Mouse (Mus musculus): ENCODE measurements around the gene Sf3b4.

Sf3b4 gene

GRCm38 (mm10) chr3:96172197-96173178 lies at the start of gene Sf3b4:
TSS of gene Sf3b4 (plus strand) at chr3:96172332.
- peak; percentile 70 to 85 for DNase-seq (ENCODE audit: low spot score in 2 of 2)

DNA sequence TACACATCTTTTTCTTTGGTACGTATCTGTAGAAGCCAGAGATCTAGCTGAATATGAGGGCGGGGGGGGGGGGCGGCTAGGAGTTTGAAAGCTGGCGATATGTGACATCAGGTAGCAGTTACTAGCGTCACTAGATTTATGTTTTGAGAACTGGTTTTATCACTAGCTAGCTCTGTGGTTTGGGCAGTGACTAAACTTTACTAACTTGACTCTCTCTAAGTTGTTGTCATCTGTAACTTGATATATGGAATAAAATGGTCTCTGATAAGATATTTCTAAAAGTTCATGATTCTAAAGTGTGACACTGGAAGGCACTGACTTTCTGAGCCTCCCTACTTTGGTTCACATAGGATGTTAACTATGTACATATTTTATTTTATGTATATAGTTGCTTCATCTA lies 47.9 kb upstream of the Sf3b4 start:
- DNase-seq (ENCODE audit: low spot score in 2 of 2), result no peak

- no peak for DNase-seq (ENCODE audit: low spot score in 2 of 2)
These were observed 44.0 kb upstream of the Sf3b4 start for GRCm38 (mm10) chr3:96128128-96128527.

DNA sequence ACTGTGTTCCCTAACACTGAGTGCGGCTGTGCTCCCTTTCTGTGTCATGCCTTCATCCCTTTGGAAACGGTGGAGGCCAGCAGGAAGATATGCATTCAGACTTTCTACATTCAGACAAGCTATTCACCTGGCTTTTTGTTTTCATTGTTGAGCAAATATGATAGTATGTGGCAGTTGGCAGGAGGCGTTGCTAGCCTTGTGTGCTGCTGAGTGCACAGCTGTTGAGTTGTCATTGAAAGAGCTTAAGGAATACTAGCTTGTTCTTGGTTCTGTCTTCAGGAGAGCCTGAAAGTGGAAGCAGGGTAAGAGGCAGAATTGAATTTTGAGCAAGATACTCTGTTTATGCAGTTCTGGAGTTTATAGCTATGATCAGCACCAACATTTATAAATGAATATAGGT lies 39.7 kb upstream of the Sf3b4 start:
- DNase-seq (ENCODE audit: low spot score in 2 of 2), result no peak

DNA sequence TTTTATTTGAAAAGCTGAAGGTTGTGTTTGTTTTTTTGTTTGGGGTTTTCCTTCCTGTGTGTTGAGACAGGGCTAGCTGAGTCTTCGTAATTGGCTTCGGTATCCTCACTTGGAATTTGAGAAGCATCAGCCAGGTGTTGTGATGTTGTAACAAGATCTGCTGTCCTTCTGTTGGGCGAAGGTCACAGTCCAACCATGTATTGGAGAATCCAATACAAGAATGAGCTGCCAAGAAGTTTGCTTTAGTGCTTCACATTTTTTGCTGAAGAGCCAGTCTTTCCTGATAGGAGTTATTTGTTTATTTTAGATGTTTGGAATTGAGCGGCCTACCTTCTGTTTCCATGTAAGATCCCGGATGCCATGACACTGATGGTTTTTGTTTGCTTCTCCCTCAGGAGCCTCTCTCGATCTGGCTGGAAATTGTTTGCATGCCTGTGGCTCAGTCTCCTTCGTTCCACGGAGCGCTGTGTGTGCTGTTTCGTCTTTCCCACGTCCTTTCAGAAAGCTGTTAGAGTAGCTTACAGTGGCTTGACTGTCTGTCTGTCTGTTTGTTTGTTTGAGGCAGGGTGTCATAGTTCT lies 38.7 kb upstream of the Sf3b4 start:
- DNase-seq (ENCODE audit: low spot score in 2 of 2), result no peak

GRCm38 (mm10) chr3:96135011-96135410 lies 37.1 kb upstream of the Sf3b4 start:
- DNase-seq (ENCODE audit: low spot score in 2 of 2), result no peak

GRCm38 (mm10) chr3:96147950-96148349 lies 24.2 kb upstream of the Sf3b4 start:
- peak in 1 of 2 experiments; percentile 82 for DNase-seq (ENCODE audit: low spot score in 2 of 2)

GRCm38 (mm10) chr3:96151836-96152235 lies 20.3 kb upstream of the Sf3b4 start:
- no peak for DNase-seq (ENCODE audit: low spot score in 2 of 2)

GRCm38 (mm10) chr3:96152611-96153010 lies 19.5 kb upstream of the Sf3b4 start:
- peak in 1 of 2 experiments; percentile 49 for DNase-seq (ENCODE audit: low spot score in 2 of 2)

GRCm38 (mm10) chr3:96155501-96155900 lies 16.6 kb upstream of the Sf3b4 start:
- DNase-seq (ENCODE audit: low spot score in 2 of 2), result no peak

DNA sequence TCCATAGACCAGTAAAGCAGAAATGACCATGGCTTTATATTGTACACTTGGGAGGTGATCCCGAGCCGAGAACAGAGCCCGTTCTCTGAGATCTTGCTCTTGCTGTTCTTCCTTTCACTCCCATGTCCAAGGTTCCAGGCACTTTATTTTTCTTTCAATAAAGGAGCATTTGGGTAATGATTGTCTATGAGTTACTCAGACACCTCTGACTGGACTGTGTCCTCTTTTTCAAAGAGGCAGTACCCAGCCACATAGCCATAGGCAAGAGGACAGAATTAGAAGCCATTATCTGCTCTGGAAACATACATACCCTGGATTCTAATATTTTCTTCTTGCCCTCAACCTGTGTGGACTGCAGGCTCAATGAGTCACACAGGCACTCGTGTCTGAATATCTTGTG lies 12.3 kb upstream of the Sf3b4 start:
- DNase-seq (ENCODE audit: low spot score in 2 of 2), result no peak

DNA sequence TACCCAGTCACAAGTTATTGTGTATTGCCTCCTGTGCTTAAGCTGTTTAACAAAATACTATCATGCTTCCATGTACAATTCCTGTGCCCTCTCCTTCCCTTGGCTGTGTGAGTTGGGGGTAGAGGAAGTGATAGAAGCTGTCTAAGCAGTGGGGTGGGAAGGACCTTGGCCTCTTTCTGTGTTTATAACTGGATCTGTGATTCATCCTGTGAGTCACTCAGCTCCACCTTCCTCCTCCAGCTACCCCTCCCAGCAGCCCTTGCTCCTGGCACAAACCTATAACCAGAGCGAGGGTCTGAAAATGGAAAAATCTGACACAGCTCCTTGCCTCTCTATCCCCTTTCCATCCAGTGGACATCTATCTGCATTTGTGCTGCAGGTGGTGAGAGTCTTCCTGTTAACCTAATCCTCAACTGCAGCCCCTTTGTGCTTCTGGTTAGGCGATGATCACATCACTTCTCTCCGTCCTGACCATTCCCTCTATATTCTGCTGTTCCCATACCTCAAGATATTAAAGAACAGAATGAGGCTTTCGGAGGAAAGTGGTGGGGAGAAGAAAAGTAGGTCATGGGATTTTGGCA lies 11.8 kb upstream of the Sf3b4 start:
- peak; percentile 68 to 73 for DNase-seq (ENCODE audit: low spot score in 2 of 2)

- DNase-seq (ENCODE audit: low spot score in 2 of 2), result peak in 1 of 2 experiments; percentile 64
These were observed 11.2 kb upstream of the Sf3b4 start for GRCm38 (mm10) chr3:96160803-96161516.

- no peak for DNase-seq (ENCODE audit: low spot score in 2 of 2)
These were observed 10.0 kb upstream of the Sf3b4 start, which contains the start of gene Mtmr11 for GRCm38 (mm10) chr3:96161869-96162840. TSS of gene Mtmr11 (plus strand) at chr3:96162004.

GRCm38 (mm10) chr3:96163040-96163439 lies 9.1 kb upstream of the Sf3b4 start:
- no peak for DNase-seq (ENCODE audit: low spot score in 2 of 2)

DNA sequence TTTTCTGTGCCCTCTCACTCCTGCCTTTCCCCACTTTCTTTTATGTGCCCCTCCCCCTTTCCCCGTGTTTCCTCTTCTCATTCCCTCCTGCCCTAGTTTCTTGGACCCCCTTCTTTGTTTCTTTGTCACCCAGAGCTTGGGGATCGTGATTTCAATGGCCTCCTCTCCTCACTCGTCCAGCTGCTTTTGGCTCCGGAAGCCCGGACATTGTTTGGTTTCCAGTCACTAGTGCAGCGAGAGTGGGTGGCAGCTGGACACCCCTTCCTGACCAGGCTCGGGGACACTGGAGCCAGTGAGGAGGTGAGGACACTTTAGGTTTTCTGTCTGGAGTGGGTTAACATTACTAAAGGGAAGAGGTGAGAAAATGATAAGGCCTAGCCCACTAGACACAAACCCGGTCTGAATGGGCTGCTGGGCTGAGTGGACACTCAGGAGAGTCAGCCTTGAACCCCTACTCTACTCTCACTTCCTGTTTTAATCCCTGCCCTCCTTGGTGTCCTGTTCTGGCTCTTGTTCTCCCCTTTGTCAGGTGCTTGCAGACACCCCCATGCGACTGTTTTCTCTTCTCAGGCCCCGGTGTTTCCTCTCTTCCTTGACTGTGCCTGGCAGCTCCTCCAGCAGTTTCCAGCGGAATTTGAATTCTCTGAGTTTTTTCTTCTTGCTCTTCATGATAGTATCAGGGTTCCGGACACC lies 3.5 kb upstream of the Sf3b4 start:
- no peak for DNase-seq (ENCODE audit: low spot score in 2 of 2)

DNA sequence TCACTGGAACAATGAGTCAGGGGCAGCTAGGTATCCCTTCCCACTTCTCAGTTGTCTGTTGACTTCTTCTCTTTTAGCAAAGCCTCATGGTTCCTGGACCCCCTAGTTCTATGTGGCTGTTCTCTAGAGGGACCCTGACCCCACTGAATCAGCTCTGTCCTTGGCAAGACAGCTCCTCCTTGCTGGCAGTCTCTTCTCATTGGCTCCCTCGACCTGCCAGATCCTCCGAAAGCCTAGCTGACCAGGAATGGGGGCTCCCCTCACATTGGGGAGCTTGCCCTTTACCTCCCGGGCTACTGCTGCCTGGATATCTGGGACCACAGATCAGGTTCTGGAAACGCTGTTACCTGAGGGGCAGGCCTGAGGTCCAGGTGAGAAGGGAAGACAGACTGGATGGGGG lies 1.9 kb upstream of the Sf3b4 start:
- no peak for DNase-seq (ENCODE audit: low spot score in 2 of 2)

- no peak for DNase-seq (ENCODE audit: low spot score in 2 of 2)
These were observed 1.1 kb upstream of the Sf3b4 start for GRCm38 (mm10) chr3:96170976-96171545.

DNA sequence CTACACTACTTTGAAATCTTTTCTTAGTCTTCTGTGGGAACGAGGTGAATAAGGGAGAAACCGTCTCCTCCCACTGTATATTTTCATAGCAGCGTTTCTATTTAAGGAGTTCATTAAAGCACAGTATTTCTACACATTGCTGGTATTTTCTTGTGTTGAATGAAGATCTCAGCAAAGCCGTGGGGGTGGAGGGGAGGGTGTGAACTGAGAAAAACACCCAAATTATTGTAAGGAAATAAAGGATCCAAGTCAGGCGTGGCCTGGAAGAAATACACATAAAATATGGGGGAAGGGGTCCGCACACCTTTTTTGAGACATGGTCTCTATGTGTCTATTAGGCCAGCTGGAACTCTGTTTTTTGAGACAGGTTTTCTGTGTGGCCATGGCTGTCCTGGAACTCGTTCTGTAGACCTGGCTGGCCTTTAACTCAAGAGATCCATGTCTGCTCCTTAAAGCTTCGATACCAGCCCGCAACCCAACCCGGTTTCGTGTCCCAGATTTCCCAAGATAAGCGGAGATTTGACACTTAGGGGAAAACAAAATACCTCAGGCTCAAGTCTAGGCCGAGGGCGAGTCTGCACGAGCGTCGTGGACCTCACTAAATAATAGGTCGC lies 442 bp upstream of the Sf3b4 start:
- peak in 1 of 2 experiments; percentile 46 for DNase-seq (ENCODE audit: low spot score in 2 of 2)

Measured in left cerebral cortex, adult 9 months (tissue).